Mouse (Mus musculus) heart, embryonic 14.5 days (tissue): ENCODE measurements at regions not wholly inside any gene's neighbourhood (a gene's known extent, or its start where the extent isn't known, plus 50 kb on each side); places are given as distances from the start of the nearest gene placed in this dataset.
"Not testable (repeated sequence)": the region's sequence is repeated elsewhere in the genome, so short reads cannot be mapped to it uniquely, and the experiment has no call there.

Source experiments
- ATAC-seq: fragments of 200-750 bp; cut with Nextera tagmentation; 2 replicates; pipeline ENCODE4 v1.8.0; 2017; ENCODE audit warnings: low read depth, moderate TSS enrichment; ENCODE audit not compliant: insufficient number of reproducible peaks, insufficient read depth, low FRiP score
- H3K27ac ChIP-seq, 2 experiments: fragments of 200-500 bp in 1 of 2; fragments of 300-500 bp in 1 of 2; sonication (generic) in 1 of 2; replicated peaks in 1 of 2; 2 replicates each; pipeline ENCODE4 v1.5.1; 2012 to 2014; ENCODE audit warnings: low read depth in 2 of 2, low read length in 2 of 2, control low read depth in 1 of 2, mild to moderate bottlenecking in 1 of 2, mixed read lengths in 1 of 2; ENCODE audit not compliant: control insufficient read depth in 1 of 2, insufficient read depth in 1 of 2
- H3K27me3 ChIP-seq: fragments of 300-500 bp; sonication (generic); 2 replicates; pipeline ENCODE4 v1.6.1; 2014; ENCODE audit warnings: mild to moderate bottlenecking, low read length, control low read depth; ENCODE audit not compliant: control insufficient read depth, insufficient read depth
- H3K36me3 ChIP-seq: fragments of 300-500 bp; sonication (generic); 2 replicates; pipeline ENCODE4 v1.6.1; 2014; ENCODE audit warnings: mild to moderate bottlenecking, control low read depth, low read length, mixed read lengths; ENCODE audit not compliant: control insufficient read depth, insufficient read depth
- H3K4me1 ChIP-seq, 2 experiments: fragments of 200-500 bp in 1 of 2; fragments of 300-500 bp in 1 of 2; sonication (generic) in 1 of 2; 2 replicates each; pipeline ENCODE4 v1.6.1; 2012 to 2014; ENCODE audit warnings: low read length in 2 of 2, control low read depth in 1 of 2, mixed read lengths in 1 of 2; ENCODE audit not compliant: control insufficient read depth in 2 of 2, insufficient read depth in 2 of 2
- H3K4me2 ChIP-seq: fragments of 300-500 bp; sonication (generic); 2 replicates; pipeline ENCODE4 v1.6.1; 2014; ENCODE audit warnings: mild to moderate bottlenecking, low read length
- H3K4me3 ChIP-seq, 2 experiments: fragments of 200-500 bp in 1 of 2; fragments of 300-500 bp in 1 of 2; sonication (generic) in 1 of 2; 2 replicates each; pipeline ENCODE4 v1.5.1; 2012 to 2014; ENCODE audit warnings: low read length in 2 of 2, mild to moderate bottlenecking in 2 of 2, control low read depth in 1 of 2, low read depth in 1 of 2, moderate library complexity in 1 of 2; ENCODE audit not compliant: control insufficient read depth in 1 of 2, insufficient read depth in 1 of 2
- H3K9ac ChIP-seq: fragments of 300-500 bp; sonication (generic); 2 replicates; pipeline ENCODE4 v1.6.1; 2014; ENCODE audit warnings: mild to moderate bottlenecking, low read length
- H3K9me3 ChIP-seq: fragments of 300-500 bp; sonication (generic); 2 replicates; pipeline ENCODE4 v1.6.1; 2016; ENCODE audit warnings: low read length, control low read depth; ENCODE audit not compliant: control insufficient read depth
- WGBS: fragments of 180-500 bp; shearing (Covaris S2); extraction: QIAGEN DNeasy Blood & Tissue Kit; methylation state at CpG from one replicate; pipeline ENCODE4 v1.1.7; 2014; 5-methylcytosine and 5-hydroxymethylcytosine counted together

GRCm38 (mm10) chr7:87096500-87096899 is 100.6 kb downstream of the Vmn2r79 start:
- Histone ChIP-seq H3K27ac (no peak overlapping the region), H3K4me3 (no peak overlapping the region), H3K36me3 (no peaks in the 10 kb centered on the region), H3K27me3 (no peaks in the 10 kb centered on the region), H3K4me2 (no peak overlapping the region), H3K4me1 (no peaks in the 10 kb centered on the region), H3K9ac (no peak overlapping the region), H3K9me3 (0 out of 2 replicates have a peak, but pooled peaks cover 8% of the 10 kb centered on the region)
- ATAC-seq = no peak
- 75% methylated on average over 5 of the region's 5 CpGs for WGBS

DNA sequence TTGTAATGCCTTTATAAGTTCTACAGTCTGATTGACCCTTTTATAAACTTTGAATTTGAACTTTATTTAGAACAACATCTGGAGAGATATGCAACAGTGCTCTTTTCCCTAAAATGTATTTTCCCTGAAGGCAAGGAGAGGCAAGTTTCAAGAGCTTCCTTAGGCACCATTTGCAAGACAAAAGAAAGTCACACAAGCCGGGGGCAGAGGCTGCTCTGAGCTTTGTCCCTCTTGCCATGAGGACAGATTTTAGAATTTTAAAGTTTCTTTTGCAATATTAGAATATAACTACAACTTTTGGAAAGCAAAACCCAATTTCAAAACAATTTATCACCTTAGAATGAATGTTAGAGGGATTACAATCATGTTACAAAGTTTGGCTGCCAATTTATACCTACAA is 103.7 kb downstream of the Vmn2r79 start:
- ATAC-seq, H3K4me2 ChIP-seq, H3K4me3 ChIP-seq, H3K4me1 ChIP-seq, H3K9me3 ChIP-seq, H3K36me3 ChIP-seq, H3K27ac ChIP-seq, H3K9ac ChIP-seq, H3K27me3 ChIP-seq: not testable (repeated sequence)
- WGBS = 36% methylated on average over 1 of the region's 1 CpGs

DNA sequence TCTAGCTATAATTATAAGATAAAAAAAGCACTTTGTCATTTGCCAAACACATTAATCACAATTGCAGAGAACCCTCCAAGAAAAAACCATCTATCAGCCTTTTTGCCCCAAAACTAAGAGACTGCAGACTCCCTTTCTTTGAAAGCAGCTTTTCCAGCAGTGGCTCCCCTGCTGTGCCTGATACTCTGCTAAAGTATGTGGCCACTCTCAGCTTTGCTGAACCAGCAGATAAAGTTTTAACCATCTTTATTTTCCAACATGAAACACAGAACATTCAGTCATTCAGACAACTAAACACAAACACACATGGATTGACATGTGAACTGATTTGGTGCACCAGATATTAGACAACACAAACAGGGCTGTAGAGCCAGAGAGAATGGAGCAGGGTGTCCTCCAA is 104.5 kb downstream of the Vmn2r79 start:
- not testable (repeated sequence) for H3K27me3 ChIP-seq, H3K4me3 ChIP-seq, H3K27ac ChIP-seq, H3K4me1 ChIP-seq, H3K4me2 ChIP-seq, H3K36me3 ChIP-seq, H3K9me3 ChIP-seq, ATAC-seq, H3K9ac ChIP-seq

DNA sequence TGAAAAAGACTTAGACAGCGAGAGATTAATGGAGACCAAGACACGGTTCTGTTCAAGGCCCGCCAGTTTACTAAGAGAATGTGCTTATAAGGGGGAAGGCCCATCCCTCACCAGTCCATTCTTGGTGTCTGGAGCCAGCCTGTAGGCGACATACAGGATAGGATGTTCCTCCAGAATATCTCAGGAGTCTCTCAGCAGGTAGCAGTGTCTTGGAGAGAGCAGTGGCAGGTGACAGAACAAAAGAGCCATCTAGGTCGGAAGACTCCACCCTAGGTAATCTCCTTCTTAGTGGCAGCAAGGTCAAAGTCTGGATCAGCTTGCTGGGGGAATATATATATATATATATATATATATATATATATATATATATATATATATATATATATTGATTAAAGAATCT is 105.4 kb downstream of the Vmn2r79 start:
- H3K9ac ChIP-seq, H3K27ac ChIP-seq, H3K27me3 ChIP-seq, H3K4me2 ChIP-seq, H3K36me3 ChIP-seq, ATAC-seq, H3K4me3 ChIP-seq, H3K9me3 ChIP-seq, H3K4me1 ChIP-seq: not testable (repeated sequence)
- WGBS = 66% methylated on average over 5 of the region's 5 CpGs

- H3K36me3 ChIP-seq = no peaks in the 10 kb centered on the region
- no peaks in the 10 kb centered on the region for H3K9me3 ChIP-seq
- H3K27ac ChIP-seq = no peak overlapping the region
- peak overlapping the region; percentile 34; the same call in 1 of the 2 replicates for H3K9ac ChIP-seq
- no peak for ATAC-seq
- 34% methylated on average over 3 of the region's 3 CpGs for WGBS
- H3K27me3 ChIP-seq = no peaks in the 10 kb centered on the region
- peak overlapping the region; percentile 52 for H3K4me2 ChIP-seq
- no peak overlapping the region for H3K4me3 ChIP-seq
- no peaks in the 10 kb centered on the region for H3K4me1 ChIP-seq
Observed at GRCm38 (mm10) chr7:87110312-87110984, 114.5 kb downstream of the Vmn2r79 start.

- WGBS = 65% methylated on average over 4 of the region's 4 CpGs
- Histone ChIP-seq H3K4me1 (no peaks in the 10 kb centered on the region), H3K36me3 (no peaks in the 10 kb centered on the region), H3K27me3 (no peaks in the 10 kb centered on the region), H3K9ac (peak overlapping the region; percentile 34; the same call in 1 of the 2 replicates), H3K9me3 (no peaks in the 10 kb centered on the region), H3K4me3 (no peak overlapping the region), H3K27ac (no peak overlapping the region), H3K4me2 (peak overlapping the region; percentile 52)
- ATAC-seq = no peak
Observed at GRCm38 (mm10) chr7:87110985-87111372, 115.1 kb downstream of the Vmn2r79 start.

DNA sequence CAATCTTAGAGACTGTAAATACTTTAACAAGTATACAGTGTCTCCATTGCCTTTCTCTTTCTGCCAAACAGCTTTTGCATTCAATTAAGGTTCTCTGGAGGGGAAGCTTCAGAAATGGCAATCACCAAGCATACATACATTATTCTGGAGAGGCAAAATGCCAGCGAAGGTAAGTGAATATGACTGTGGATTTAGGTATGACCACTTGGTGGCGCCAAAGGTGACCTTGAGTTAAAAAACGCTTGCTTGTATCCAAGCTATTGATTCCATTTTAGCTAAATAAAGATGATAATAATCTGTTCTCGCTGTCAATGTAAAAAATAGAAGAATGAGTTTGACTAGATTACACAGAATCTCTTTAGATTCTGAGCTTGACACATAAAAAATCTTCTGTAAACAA is 117.7 kb downstream of the Vmn2r79 start:
- no peak overlapping the region for H3K9ac ChIP-seq
- H3K4me2 ChIP-seq = no peak overlapping the region
- ATAC-seq = no peak

DNA sequence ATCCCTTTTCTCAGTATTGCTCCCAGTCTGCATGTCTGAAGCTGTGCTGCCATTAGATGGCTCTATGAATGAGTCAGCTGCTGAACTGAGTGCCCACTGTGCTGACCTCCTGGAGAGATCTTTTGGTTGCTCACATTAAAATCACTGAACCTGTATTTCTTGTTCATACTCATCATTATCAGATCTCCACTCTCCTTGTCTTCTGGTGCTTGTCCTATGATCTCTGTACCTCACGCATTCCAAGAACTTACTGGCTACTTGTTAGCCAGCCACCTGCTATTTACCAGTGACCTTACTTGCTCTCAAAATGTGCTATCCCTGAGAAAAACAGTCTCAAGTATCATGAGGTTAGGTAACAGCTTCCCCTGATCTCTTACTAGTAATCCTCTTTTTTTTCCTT is 123.4 kb upstream of the Nox4 start:
- H3K27me3 ChIP-seq = no peaks in the 10 kb centered on the region
- H3K4me1 ChIP-seq = no peaks in the 10 kb centered on the region
- H3K4me3 ChIP-seq = no peak overlapping the region
- WGBS = 63% methylated on average over 1 of the region's 1 CpGs
- no peak for ATAC-seq
- no peaks in the 10 kb centered on the region for H3K36me3 ChIP-seq
- H3K4me2 ChIP-seq = no peak overlapping the region
- no peak overlapping the region for H3K9ac ChIP-seq
- H3K27ac ChIP-seq = no peak overlapping the region
- H3K9me3 ChIP-seq = no peaks in the 10 kb centered on the region

More for the DNA sequence above, 117.7 kb downstream of the Vmn2r79 start:
- 7% methylated on average over 4 of the region's 4 CpGs for WGBS
- H3K27me3 ChIP-seq = no peaks in the 10 kb centered on the region
- H3K4me1 ChIP-seq = no peaks in the 10 kb centered on the region
- H3K36me3 ChIP-seq = no peaks in the 10 kb centered on the region
- no peak overlapping the region for H3K4me3 ChIP-seq
- no peak overlapping the region for H3K27ac ChIP-seq
- H3K9me3 ChIP-seq = no peaks in the 10 kb centered on the region
